Mouse (Mus musculus): ENCODE data around the gene Pank3. TPM values are rescaled to one million over a fixed set of nuclear protein-coding genes. Genes with fewer than 3 reads are reported as not detected.

Gene Pank3
- total and polyA plus RNA-seq, 3 experiments, result 12.0 to 20.7 (median 19.6) TPM

DNA sequence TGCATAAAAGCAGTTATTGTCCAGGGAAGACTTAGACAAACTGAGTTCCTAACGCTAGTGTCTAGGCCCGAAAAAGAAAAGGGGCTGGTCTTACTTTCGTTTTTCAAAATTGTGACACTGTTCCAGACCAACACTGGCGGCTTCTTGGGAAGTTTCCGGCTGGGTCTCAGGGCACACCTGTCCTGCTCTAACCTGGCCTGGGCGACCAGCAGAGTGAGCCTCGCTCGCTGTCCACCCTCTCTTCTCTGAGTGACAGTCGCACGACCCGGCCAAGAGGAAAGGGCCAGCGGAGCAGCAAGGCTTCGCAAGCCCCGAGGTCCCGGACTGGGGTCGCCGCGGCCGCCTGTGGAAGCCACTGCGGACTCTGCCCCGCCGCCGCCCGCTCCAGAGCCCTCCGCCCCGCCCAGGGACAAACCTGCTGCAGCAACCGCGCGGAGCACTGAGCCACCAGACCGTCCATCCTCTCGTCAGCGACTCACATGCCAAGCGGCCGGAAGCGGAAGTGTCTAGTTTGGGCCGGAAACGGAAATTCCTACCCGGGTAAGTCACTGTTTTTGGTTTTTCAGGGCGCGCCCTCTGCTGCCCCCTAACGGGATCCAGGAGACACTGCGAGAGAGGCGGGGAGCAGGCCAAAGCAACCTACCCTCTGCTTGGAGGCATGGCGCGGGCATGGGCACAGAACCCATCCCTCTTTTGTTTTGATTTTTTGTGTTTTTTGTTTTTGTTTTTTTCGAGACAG is 64.9 kb downstream of the Pank3 start, which contains the start of gene Rars:
TSS of gene Rars (minus strand) at position 485 of the 739 bp plus-strand sequence.
- DNase-seq (ENCODE audit: low read depth, low spot score), result peak; percentile 99
- H3K27ac ChIP-seq (ENCODE audit: control insufficient read depth, low read depth, low read length), result peak within 1 kb of the TSS; percentile 4
- H3K27me3 ChIP-seq (ENCODE audit: control insufficient read depth in 1 of 2, insufficient read depth in 2 of 2, low read length in 2 of 2), result no peaks in the 10 kb centered on the region
- peak within 1 kb of the TSS; percentile 80 to 99 for H3K4me3 ChIP-seq (ENCODE audit: control insufficient read depth in 1 of 2, insufficient read depth in 1 of 2, low read depth in 2 of 2, low read length in 2 of 2)
- H3K79me2 ChIP-seq (ENCODE audit: control insufficient read depth, insufficient read depth, low read length, poor library complexity), result peaks cover 41% of the 10 kb centered on the region
- peaks cover 25 to 33% of the 10 kb centered on the region in 2 experiments for H3K36me3 ChIP-seq (ENCODE audit: control insufficient read depth in 1 of 2, insufficient read depth in 2 of 2, low read length in 2 of 2)
- H3K9ac ChIP-seq (ENCODE audit: control insufficient read depth, low read depth, low read length, poor library complexity, severe bottlenecking), result peak within 1 kb of the TSS; percentile 86
- H3K4me1 ChIP-seq (ENCODE audit: control insufficient read depth in 1 of 2, insufficient read depth in 2 of 2, low read length in 2 of 2), result peaks cover 14 to 20% of the 10 kb centered on the region in 2 experiments
- no peaks in the 10 kb centered on the region for H3K9me3 ChIP-seq (replicated peaks; ENCODE audit: insufficient read depth, low read length)
- TF ChIP-seq SIN3A (IDR thresholded peaks at IDR 0.05; ENCODE audit: low read length) (peak; percentile 97), SMC3 (IDR thresholded peaks at IDR 0.05; ENCODE audit: low read depth, low read length) (peak; percentile 34; the same call in 1 of the 2 replicates), UBTF (IDR thresholded peaks at IDR 0.05; ENCODE audit: borderline replicate concordance, insufficient read depth, low read depth, low read length) (no peak), BHLHE40 (IDR thresholded peaks at IDR 0.05; ENCODE audit: borderline replicate concordance, low read depth, low read length) (peak; percentile 64; the same call in 1 of the 2 replicates), MEF2A (IDR thresholded peaks at IDR 0.05; ENCODE audit: extremely low read depth, insufficient replicate concordance, low read depth, low read length, poor library complexity, severe bottlenecking) (no peak), MAX (IDR thresholded peaks at IDR 0.05; ENCODE audit: low read length) (peak; percentile 78), USF1 (IDR thresholded peaks at IDR 0.05; ENCODE audit: low read depth, low read length) (peak; percentile 50; the same call in 1 of the 2 replicates), JUND (IDR thresholded peaks at IDR 0.05; ENCODE audit: low read depth, low read length) (no peak), POLR2A (IDR thresholded peaks at IDR 0.05; ENCODE audit: control insufficient read depth in 1 of 2, insufficient read depth in 1 of 2, low read depth in 1 of 2, low read length in 2 of 2, poor library complexity in 1 of 2) (peak; percentile 91 to 97), MAZ (IDR thresholded peaks at IDR 0.05; ENCODE audit: low read depth, low read length) (0 out of 2 replicates have a peak, but pooled peaks have one; percentile 54), CTCF (IDR thresholded peaks at IDR 0.05 in 2 of 3, conservative IDR thresholded peaks at IDR 0.05 in 1 of 3; ENCODE audit: control insufficient read depth in 1 of 3, insufficient read depth in 1 of 3, low read depth in 2 of 3, low read length in 3 of 3, poor library complexity in 1 of 3, severe bottlenecking in 1 of 3) (peak; percentile 76 to 96 (median 94)), GATA1 (IDR thresholded peaks at IDR 0.05; ENCODE audit: low read depth, low read length) (no peak), CHD2 (IDR thresholded peaks at IDR 0.05; ENCODE audit: low read length) (no peak), EP300 (IDR thresholded peaks at IDR 0.05; ENCODE audit: low read depth in 1 of 2, low read length in 2 of 2) (peak in 1 of 2 experiments; percentile 46; a peak in 1 of 4 replicates), ZKSCAN1 (IDR thresholded peaks at IDR 0.05; ENCODE audit: low read depth, low read length) (no peak), CHD1 (IDR thresholded peaks at IDR 0.05; ENCODE audit: low read depth, low read length) (no peak), TBP (IDR thresholded peaks at IDR 0.05; ENCODE audit: low read depth, low read length) (peak; percentile 83), MAFK (IDR thresholded peaks at IDR 0.05; ENCODE audit: borderline replicate concordance, low read depth, low read length) (no peak), MYB (IDR thresholded peaks at IDR 0.05; ENCODE audit: low read depth, low read length) (no peak), ZNF384 (IDR thresholded peaks at IDR 0.05; ENCODE audit: low read depth, low read length) (peak; percentile 43), MXI1 (IDR thresholded peaks at IDR 0.05; ENCODE audit: low read depth, low read length) (peak; percentile 94), HCFC1 (IDR thresholded peaks at IDR 0.05; ENCODE audit: low read depth, low read length) (peak; percentile 94), ELF1 (IDR thresholded peaks at IDR 0.05; ENCODE audit: low read depth, low read length) (peak; percentile 90), TCF12 (IDR thresholded peaks at IDR 0.05; ENCODE audit: low read depth, low read length) (peak; percentile 71), ETS1 (IDR thresholded peaks at IDR 0.05; ENCODE audit: low read depth, low read length) (peak; percentile 60), ZMIZ1 (IDR thresholded peaks at IDR 0.05; ENCODE audit: low read depth, low read length) (peak; percentile 75; the same call in 1 of the 2 replicates), NELFE (IDR thresholded peaks at IDR 0.05; ENCODE audit: low read depth, low read length) (peak; percentile 97), RAD21 (IDR thresholded peaks at IDR 0.05; ENCODE audit: low read depth, low read length) (peak; percentile 10), POLR2AphosphoS2 (IDR thresholded peaks at IDR 0.05; ENCODE audit: low read length) (peak; percentile 91), POLR2AphosphoS5 (IDR thresholded peaks at IDR 0.05; ENCODE audit: borderline replicate concordance, low read depth, low read length) (no peak), RCOR1 (IDR thresholded peaks at IDR 0.05; ENCODE audit: low read depth, low read length) (peak; percentile 70; the same call in 1 of the 2 replicates), KAT2A (conservative IDR thresholded peaks at IDR 0.05; ENCODE audit: low read depth, low read length) (peak; percentile 70), E2F4 (IDR thresholded peaks at IDR 0.05; ENCODE audit: borderline replicate concordance, low read depth, low read length) (0 out of 2 replicates have a peak, but pooled peaks have one; percentile 23), NRF1 (IDR thresholded peaks at IDR 0.05; ENCODE audit: insufficient read depth, low read depth, low read length, poor library complexity, severe bottlenecking) (no peak), ZC3H11A (IDR thresholded peaks at IDR 0.05; ENCODE audit: low read depth, low read length) (no peak), GABPA (IDR thresholded peaks at IDR 0.05; ENCODE audit: low read depth, low read length) (peak; percentile 64; the same call in 1 of the 2 replicates)
